Mouse (Mus musculus) hindbrain, embryonic 15.5 days (tissue): ENCODE results near the gene Nos1ap. TPM values are rescaled to one million over a fixed set of nuclear protein-coding genes. Genes with fewer than 3 reads are reported as not detected.

Experiments
- ATAC-seq: fragments of 200-750 bp; cut with Nextera tagmentation; 2 replicates; pipeline ENCODE4 v1.8.0; 2017; ENCODE audit warnings: low read depth, moderate number of reproducible peaks, moderate TSS enrichment; ENCODE audit not compliant: low FRiP score
- H3K27ac ChIP-seq: fragments of 300-500 bp; sonication (generic); replicated peaks from 2 replicates; pipeline ENCODE4 v1.5.1; 2015; ENCODE audit warnings: mild to moderate bottlenecking, inconsistent platforms
- H3K27me3 ChIP-seq: fragments of 300-500 bp; sonication (generic); 2 replicates; pipeline ENCODE4 v1.6.1; 2015; ENCODE audit warnings: control low read depth, inconsistent platforms
- H3K36me3 ChIP-seq: fragments of 300-500 bp; sonication (generic); 2 replicates; pipeline ENCODE4 v1.6.1; 2015; ENCODE audit warnings: control low read depth, inconsistent platforms
- H3K4me1 ChIP-seq: fragments of 300-500 bp; sonication (generic); replicated peaks from 2 replicates; pipeline ENCODE4 v1.6.1; 2015; ENCODE audit warnings: control low read depth, inconsistent platforms
- H3K4me2 ChIP-seq: fragments of 300-500 bp; sonication (generic); 2 replicates; pipeline ENCODE4 v1.6.1; 2015; ENCODE audit warnings: moderate library complexity, mild to moderate bottlenecking, inconsistent platforms
- H3K4me3 ChIP-seq: fragments of 300-500 bp; sonication (generic); 2 replicates; pipeline ENCODE4 v1.5.1; 2015; ENCODE audit warnings: mild to moderate bottlenecking, inconsistent platforms
- H3K9ac ChIP-seq: fragments of 300-500 bp; sonication (generic); 2 replicates; pipeline ENCODE4 v1.6.1; 2015; ENCODE audit warnings: inconsistent platforms
- H3K9me3 ChIP-seq: fragments of 300-500 bp; sonication (generic); 2 replicates; pipeline ENCODE4 v1.6.1; 2016; ENCODE audit warnings: control low read depth, inconsistent platforms
- WGBS: fragments of 180-500 bp; shearing (Covaris S2); methylation state at CpG from one replicate; pipeline ENCODE4 v1.1.7; 2015; 5-methylcytosine and 5-hydroxymethylcytosine counted together
- polyA plus RNA-seq: library from polyadenylated mRNA; unstranded; fragments of >200 nt; fragmentation: Nextera tagmentation; extraction: Ambion mirVana; gene quantifications from 2 replicates; pipeline ENCODE4 v1.2.1, GENCODE M21; 2015

Gene Nos1ap
- polyA plus RNA-seq, 1 experiment from 2014 or later: 21.3 TPM

DNA sequence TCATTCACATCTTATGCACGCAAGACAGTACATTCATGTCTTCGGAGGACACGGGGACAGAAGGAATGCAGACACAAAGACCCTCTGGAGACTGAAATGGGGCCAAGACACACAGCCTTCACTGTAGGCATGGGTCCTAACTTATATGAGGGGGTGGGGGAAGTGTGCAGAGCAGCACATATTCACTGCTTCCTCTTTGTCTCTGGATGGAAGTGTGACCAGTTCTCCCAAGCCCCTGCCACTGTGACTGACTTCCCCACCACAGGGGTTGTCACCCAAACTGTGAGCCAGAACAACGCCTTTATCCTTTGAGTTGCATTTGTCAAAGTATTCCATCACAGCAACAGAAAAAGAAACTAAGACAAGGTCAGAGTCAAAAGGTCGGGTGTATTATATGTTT lies 7.3 kb downstream of the Nos1ap start:
- Histone ChIP-seq H3K4me2 (no peak overlapping the region), H3K27me3 (no peaks in the 10 kb centered on the region), H3K9ac (no peak overlapping the region), H3K36me3 (no peaks in the 10 kb centered on the region), H3K4me3 (no peak overlapping the region), H3K9me3 (no peaks in the 10 kb centered on the region), H3K27ac (no peak overlapping the region), H3K4me1 (peaks cover 9% of the 10 kb centered on the region)
- 72% methylated on average over 5 of the region's 5 CpGs for WGBS
- no peak for ATAC-seq

DNA sequence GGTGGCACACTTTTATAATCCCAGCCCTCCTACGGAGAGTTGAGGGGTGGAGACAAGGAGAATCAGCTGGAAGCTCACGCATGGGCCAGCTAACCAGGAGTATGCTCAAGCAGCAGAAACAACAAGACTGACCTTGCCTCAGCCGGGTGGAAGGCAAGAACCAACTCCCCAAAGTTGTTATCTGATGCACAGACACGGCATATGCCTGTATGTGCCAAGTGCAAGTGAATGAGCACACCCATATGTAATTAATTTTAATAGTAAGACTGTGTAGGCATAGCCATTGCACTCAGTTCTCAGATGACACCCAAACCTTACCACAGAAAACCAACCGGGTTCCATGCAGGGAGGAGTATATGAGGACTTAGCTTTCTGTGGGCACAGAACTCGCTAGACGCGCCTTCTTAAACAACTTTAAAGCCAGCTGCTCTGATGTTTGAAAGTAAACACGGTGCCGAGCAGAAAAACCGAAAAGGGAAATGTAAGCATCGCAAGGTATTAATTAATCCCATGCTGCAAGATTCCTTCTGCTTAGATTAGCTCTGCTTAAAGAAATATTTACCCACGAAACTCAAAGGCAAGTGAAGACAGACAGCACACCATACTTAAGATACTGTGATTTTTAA lies 9.1 kb downstream of the Nos1ap start:
- Histone ChIP-seq H3K4me1 (peaks cover 16% of the 10 kb centered on the region), H3K4me2 (no peak overlapping the region), H3K27me3 (no peaks in the 10 kb centered on the region), H3K9me3 (no peaks in the 10 kb centered on the region), H3K4me3 (no peak overlapping the region), H3K9ac (no peak overlapping the region), H3K36me3 (no peaks in the 10 kb centered on the region), H3K27ac (no peak overlapping the region)
- no peak for ATAC-seq
- 68% methylated on average over 13 of the region's 13 CpGs for WGBS

GRCm38 (mm10) chr1:170579476-170579875 lies 10.2 kb downstream of the Nos1ap start:
- no peak overlapping the region for H3K4me3 ChIP-seq
- peaks cover 19% of the 10 kb centered on the region for H3K4me1 ChIP-seq
- no peak overlapping the region for H3K27ac ChIP-seq
- ATAC-seq: no peak
- no peaks in the 10 kb centered on the region for H3K27me3 ChIP-seq
- no peak overlapping the region for H3K9ac ChIP-seq
- H3K36me3 ChIP-seq: no peaks in the 10 kb centered on the region
- H3K9me3 ChIP-seq: no peaks in the 10 kb centered on the region
- WGBS: 96% methylated on average over 5 of the region's 5 CpGs
- H3K4me2 ChIP-seq: no peak overlapping the region

DNA sequence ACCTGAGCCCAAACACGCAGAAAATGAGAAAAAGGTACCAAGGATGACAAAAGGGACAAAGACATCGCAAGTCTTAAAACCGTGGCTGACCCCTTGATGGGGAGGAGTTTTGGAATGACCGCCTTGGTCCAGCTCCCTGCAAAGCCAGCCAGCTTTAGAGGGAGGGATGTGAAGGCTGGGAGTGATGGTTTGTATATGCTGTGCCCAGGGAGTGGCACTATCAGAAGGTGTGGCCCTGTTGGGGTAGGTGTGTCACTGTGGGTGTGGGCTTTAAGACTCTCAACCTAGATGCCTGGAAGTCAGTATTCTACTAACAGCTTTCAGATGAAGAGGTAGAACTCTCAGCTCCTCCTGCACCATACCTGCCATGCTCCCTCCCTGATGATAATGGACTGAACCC lies 10.6 kb downstream of the Nos1ap start:
- Histone ChIP-seq H3K27me3 (no peaks in the 10 kb centered on the region), H3K4me3 (no peak overlapping the region), H3K4me1 (peaks cover 19% of the 10 kb centered on the region), H3K36me3 (no peaks in the 10 kb centered on the region), H3K9ac (no peak overlapping the region), H3K4me2 (no peak overlapping the region), H3K9me3 (no peaks in the 10 kb centered on the region), H3K27ac (no peak overlapping the region)
- no peak for ATAC-seq
- WGBS: 96% methylated on average over 4 of the region's 4 CpGs

- H3K4me1 ChIP-seq: peaks cover 19% of the 10 kb centered on the region
- H3K4me2 ChIP-seq: no peak overlapping the region
- no peak overlapping the region for H3K9ac ChIP-seq
- WGBS: 18% methylated on average over 6 of the region's 6 CpGs
- no peaks in the 10 kb centered on the region for H3K9me3 ChIP-seq
- no peaks in the 10 kb centered on the region for H3K36me3 ChIP-seq
- H3K27me3 ChIP-seq: no peaks in the 10 kb centered on the region
- no peak for ATAC-seq
- H3K4me3 ChIP-seq: no peak overlapping the region
- H3K27ac ChIP-seq: no peak overlapping the region
Measured at GRCm38 (mm10) chr1:170576728-170577065, 13.0 kb downstream of the Nos1ap start.

GRCm38 (mm10) chr1:170576012-170576727 lies 13.5 kb downstream of the Nos1ap start:
- Histone ChIP-seq H3K36me3 (no peaks in the 10 kb centered on the region), H3K9ac (no peak overlapping the region), H3K27me3 (no peaks in the 10 kb centered on the region), H3K4me1 (peaks cover 19% of the 10 kb centered on the region), H3K27ac (no peak overlapping the region), H3K4me3 (no peak overlapping the region), H3K4me2 (no peak overlapping the region), H3K9me3 (no peaks in the 10 kb centered on the region)
- peak; percentile 36; the same call in 1 of the 2 replicates for ATAC-seq
- 36% methylated on average over 6 of the region's 6 CpGs for WGBS

GRCm38 (mm10) chr1:170573117-170573516 lies 16.5 kb downstream of the Nos1ap start:
- H3K36me3 ChIP-seq: no peaks in the 10 kb centered on the region

DNA sequence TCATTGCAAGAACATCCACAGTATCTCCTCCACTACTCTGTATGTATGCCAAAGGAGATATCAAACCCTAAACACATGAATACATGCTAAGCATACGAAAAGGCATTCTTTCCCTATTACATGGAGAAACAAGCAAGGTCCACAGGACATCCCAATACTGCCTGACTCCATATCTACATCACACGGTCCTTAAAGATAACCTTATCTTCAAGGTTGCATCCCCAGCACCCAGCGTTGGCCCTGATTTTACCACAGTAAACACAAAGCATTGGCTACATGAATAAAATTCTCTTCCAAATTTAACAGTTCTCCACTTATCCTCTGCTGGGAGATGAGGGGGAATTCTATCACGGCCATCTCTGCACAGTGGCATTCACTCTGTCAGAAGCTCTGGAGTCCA lies 22.7 kb downstream of the Nos1ap start:
- ATAC-seq: no peak
- Histone ChIP-seq H3K4me3 (no peak overlapping the region), H3K36me3 (no peaks in the 10 kb centered on the region), H3K4me2 (no peak overlapping the region), H3K4me1 (no peaks in the 10 kb centered on the region), H3K27ac (no peak overlapping the region), H3K27me3 (no peaks in the 10 kb centered on the region), H3K9me3 (no peaks in the 10 kb centered on the region), H3K9ac (no peak overlapping the region)
- WGBS: 93% methylated on average over 4 of the region's 4 CpGs

More at GRCm38 (mm10) chr1:170573117-170573516, 16.5 kb downstream of the Nos1ap start:
- Histone ChIP-seq H3K27me3 (no peaks in the 10 kb centered on the region), H3K27ac (no peak overlapping the region), H3K9me3 (no peaks in the 10 kb centered on the region), H3K4me3 (no peak overlapping the region), H3K4me1 (peaks cover 19% of the 10 kb centered on the region), H3K4me2 (no peak overlapping the region), H3K9ac (no peak overlapping the region)
- no peak for ATAC-seq
- WGBS: 82% methylated on average over 7 of the region's 7 CpGs

DNA sequence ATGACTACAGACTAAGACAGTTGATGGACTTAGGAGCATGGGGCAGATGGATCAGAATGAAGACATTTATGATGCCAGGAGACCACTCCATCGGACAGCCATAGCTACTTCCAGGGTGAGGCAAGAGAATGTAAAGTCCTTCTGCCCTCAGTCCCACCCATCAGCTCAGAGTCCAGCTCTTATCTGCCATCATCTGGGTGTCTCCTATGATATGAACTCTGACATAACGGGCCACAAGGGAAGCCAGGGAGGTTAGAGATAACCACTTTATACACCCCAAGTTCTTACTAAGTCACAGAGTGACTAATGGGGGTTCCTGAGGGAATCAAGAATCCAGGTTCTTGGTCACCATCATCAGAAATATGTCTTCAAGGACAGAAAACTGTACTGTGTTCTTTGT lies 23.1 kb downstream of the Nos1ap start:
- H3K4me2 ChIP-seq: no peak overlapping the region
- no peaks in the 10 kb centered on the region for H3K9me3 ChIP-seq
- H3K9ac ChIP-seq: no peak overlapping the region
- H3K27ac ChIP-seq: no peak overlapping the region
- no peaks in the 10 kb centered on the region for H3K27me3 ChIP-seq
- WGBS: 95% methylated on average over 2 of the region's 2 CpGs
- ATAC-seq: no peak
- H3K4me3 ChIP-seq: no peak overlapping the region
- H3K4me1 ChIP-seq: no peaks in the 10 kb centered on the region
- H3K36me3 ChIP-seq: no peaks in the 10 kb centered on the region

DNA sequence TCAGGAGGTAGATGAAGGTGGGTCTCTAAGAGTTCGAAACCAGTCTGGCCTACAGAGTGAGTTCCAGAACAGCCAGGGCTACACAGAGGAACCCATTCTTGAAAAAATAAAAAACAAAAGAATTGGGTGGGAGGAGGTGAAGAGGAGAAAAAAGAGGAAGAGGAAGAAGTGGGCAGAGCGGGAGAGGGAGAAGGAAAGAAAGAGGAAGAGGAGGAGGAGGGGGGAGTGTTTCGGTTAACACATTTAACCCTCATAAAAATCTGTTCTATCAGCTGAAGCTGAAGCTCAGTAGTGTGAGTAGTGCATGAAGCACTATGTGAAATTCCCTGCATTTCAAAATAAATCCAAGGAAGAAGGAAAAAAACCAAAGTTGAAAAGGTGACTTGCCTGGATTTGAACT lies 24.7 kb downstream of the Nos1ap start:
- H3K4me3 ChIP-seq: no peak overlapping the region
- no peaks in the 10 kb centered on the region for H3K36me3 ChIP-seq
- H3K9ac ChIP-seq: no peak overlapping the region
- no peaks in the 10 kb centered on the region for H3K4me1 ChIP-seq
- no peak overlapping the region for H3K27ac ChIP-seq
- H3K9me3 ChIP-seq: no peaks in the 10 kb centered on the region
- H3K27me3 ChIP-seq: no peaks in the 10 kb centered on the region
- ATAC-seq: no peak
- 93% methylated on average over 3 of the region's 3 CpGs for WGBS
- H3K4me2 ChIP-seq: no peak overlapping the region

DNA sequence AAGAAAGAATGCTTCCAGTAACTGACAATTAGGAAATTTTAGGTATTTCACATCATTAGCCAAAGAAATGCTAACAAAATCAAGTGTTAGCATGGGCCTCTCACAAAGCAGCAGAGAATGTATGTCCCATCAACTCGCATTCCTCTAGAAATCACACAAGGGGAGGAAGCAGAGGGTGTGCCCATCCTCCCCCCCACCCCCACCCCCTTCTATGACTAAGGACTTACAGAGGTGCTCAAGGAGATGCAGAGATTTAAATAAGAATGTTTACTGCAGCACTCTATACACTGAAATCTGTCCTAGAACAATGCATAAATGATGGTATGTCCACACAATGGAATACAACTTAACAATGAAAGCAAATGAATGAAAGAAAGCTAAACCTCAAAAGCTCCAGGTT lies 27.2 kb downstream of the Nos1ap start:
- Histone ChIP-seq H3K27ac (no peak overlapping the region), H3K4me3 (no peak overlapping the region), H3K9me3 (no peaks in the 10 kb centered on the region), H3K27me3 (no peaks in the 10 kb centered on the region), H3K4me1 (no peaks in the 10 kb centered on the region), H3K9ac (no peak overlapping the region), H3K36me3 (no peaks in the 10 kb centered on the region), H3K4me2 (no peak overlapping the region)
- WGBS: 81% methylated on average over 1 of the region's 1 CpGs
- ATAC-seq: no peak

GRCm38 (mm10) chr1:170560768-170561167 lies 28.9 kb downstream of the Nos1ap start:
- H3K4me3 ChIP-seq: no peak overlapping the region
- H3K27ac ChIP-seq: no peak overlapping the region
- H3K9ac ChIP-seq: no peak overlapping the region
- no peaks in the 10 kb centered on the region for H3K9me3 ChIP-seq
- H3K36me3 ChIP-seq: no peaks in the 10 kb centered on the region
- ATAC-seq: no peak
- H3K4me1 ChIP-seq: no peaks in the 10 kb centered on the region
- 78% methylated on average over 3 of the region's 3 CpGs for WGBS
- H3K4me2 ChIP-seq: no peak overlapping the region
- no peaks in the 10 kb centered on the region for H3K27me3 ChIP-seq

DNA sequence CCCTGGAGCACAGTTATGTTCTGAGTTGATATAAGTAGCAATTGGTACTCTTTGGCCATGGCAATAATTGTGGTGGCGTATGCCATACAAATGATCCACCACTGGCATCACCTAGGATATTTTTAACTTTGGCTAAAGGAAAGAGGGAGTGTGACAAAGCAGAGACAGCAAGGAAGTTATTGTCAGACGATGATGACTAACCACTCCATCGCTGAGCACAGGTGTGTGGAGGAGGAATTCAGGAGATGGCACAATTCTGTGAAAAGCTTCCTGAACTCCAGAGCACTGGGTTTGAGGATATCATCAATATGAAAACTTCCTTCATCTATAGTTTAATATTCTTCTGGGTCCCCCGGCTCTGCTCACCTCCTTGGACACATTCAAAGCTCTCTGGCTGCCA lies 31.7 kb downstream of the Nos1ap start:
- Histone ChIP-seq H3K9me3 (no peaks in the 10 kb centered on the region), H3K27me3 (no peaks in the 10 kb centered on the region), H3K36me3 (no peaks in the 10 kb centered on the region), H3K9ac (no peak overlapping the region), H3K4me1 (no peaks in the 10 kb centered on the region), H3K27ac (no peak overlapping the region), H3K4me2 (no peak overlapping the region), H3K4me3 (no peak overlapping the region)
- ATAC-seq: no peak
- WGBS: 96% methylated on average over 4 of the region's 4 CpGs
